Mouse (Mus musculus): ENCODE data around the gene Dda1. TPM values are rescaled to one million over a fixed set of nuclear protein-coding genes. Genes with fewer than 3 reads are reported as not detected.

Gene Dda1
- polyA plus RNA-seq, 1 experiment from 2014 or later: 91.7 TPM

GRCm38 (mm10) chr8:71497881-71498501, 29.0 kb downstream of the Dda1 start:
- Histone ChIP-seq H3K9me3 (ENCODE audit: control insufficient read depth, low read length) (no peaks in the 10 kb centered on the region), H3K4me2 (ENCODE audit: low read depth, low read length) (no peak overlapping the region), H3K27me3 (replicated peaks; ENCODE audit: control insufficient read depth, insufficient read depth, low read length) (no peaks in the 10 kb centered on the region), H3K4me3 (ENCODE audit: low read length) (no peak overlapping the region), H3K9ac (ENCODE audit: low read depth, low read length) (peak overlapping the region; percentile 38; the same call in 1 of the 2 replicates), H3K27ac (ENCODE audit: low read length) (peak overlapping the region; percentile 41; the same call in 1 of the 2 replicates), H3K36me3 (ENCODE audit: control insufficient read depth, insufficient read depth, low read length) (0 out of 2 replicates have a peak, but pooled peaks cover 2% of the 10 kb centered on the region), H3K4me1 (ENCODE audit: control insufficient read depth, insufficient read depth, low read length) (peaks cover 27% of the 10 kb centered on the region)
- no peak for ATAC-seq
- 19% methylated on average over 15 of the region's 15 CpGs for WGBS

- H3K36me3 ChIP-seq (ENCODE audit: control insufficient read depth, insufficient read depth, low read length): 0 out of 2 replicates have a peak, but pooled peaks cover under 1% of the 10 kb centered on the region
- H3K27ac ChIP-seq (ENCODE audit: low read length): peak overlapping the region; percentile 41
- no peak overlapping the region for H3K4me2 ChIP-seq (ENCODE audit: low read depth, low read length)
- no peaks in the 10 kb centered on the region for H3K9me3 ChIP-seq (ENCODE audit: control insufficient read depth, low read length)
- H3K4me1 ChIP-seq (ENCODE audit: control insufficient read depth, insufficient read depth, low read length): peaks cover 27% of the 10 kb centered on the region
- no peaks in the 10 kb centered on the region for H3K27me3 ChIP-seq (replicated peaks; ENCODE audit: control insufficient read depth, insufficient read depth, low read length)
- no peak overlapping the region for H3K9ac ChIP-seq (ENCODE audit: low read depth, low read length)
- WGBS: 29% methylated on average over 16 of the region's 16 CpGs
- no peak overlapping the region for H3K4me3 ChIP-seq (ENCODE audit: low read length)
- ATAC-seq: peak; percentile 12; the same call in 1 of the 2 replicates
Measured at GRCm38 (mm10) chr8:71498816-71499690, 30.1 kb downstream of the Dda1 start.

- Histone ChIP-seq H3K9me3 (ENCODE audit: control insufficient read depth, low read length) (no peaks in the 10 kb centered on the region), H3K27me3 (replicated peaks; ENCODE audit: control insufficient read depth, insufficient read depth, low read length) (peaks cover 29% of the 10 kb centered on the region), H3K4me2 (ENCODE audit: low read depth, low read length) (no peak overlapping the region), H3K9ac (ENCODE audit: low read depth, low read length) (no peak overlapping the region), H3K36me3 (ENCODE audit: control insufficient read depth, insufficient read depth, low read length) (no peaks in the 10 kb centered on the region), H3K27ac (ENCODE audit: low read length) (no peak overlapping the region), H3K4me3 (ENCODE audit: low read length) (no peak overlapping the region), H3K4me1 (ENCODE audit: control insufficient read depth, insufficient read depth, low read length) (peaks cover 13% of the 10 kb centered on the region)
- ATAC-seq: no peak
- 84% methylated on average over 4 of the region's 4 CpGs for WGBS
Measured at GRCm38 (mm10) chr8:71504349-71504748, 35.4 kb downstream of the Dda1 start.

GRCm38 (mm10) chr8:71505326-71505725, 36.3 kb downstream of the Dda1 start:
- H3K4me1 ChIP-seq (ENCODE audit: control insufficient read depth, insufficient read depth, low read length): peaks cover 16% of the 10 kb centered on the region; the same call in 1 of the 2 replicates
- WGBS: 88% methylated on average over 4 of the region's 4 CpGs
- peaks cover 29% of the 10 kb centered on the region for H3K27me3 ChIP-seq (replicated peaks; ENCODE audit: control insufficient read depth, insufficient read depth, low read length)
- no peak overlapping the region for H3K4me2 ChIP-seq (ENCODE audit: low read depth, low read length)
- H3K27ac ChIP-seq (ENCODE audit: low read length): no peak overlapping the region
- H3K4me3 ChIP-seq (ENCODE audit: low read length): no peak overlapping the region
- no peaks in the 10 kb centered on the region for H3K36me3 ChIP-seq (ENCODE audit: control insufficient read depth, insufficient read depth, low read length)
- no peak for ATAC-seq
- no peak overlapping the region for H3K9ac ChIP-seq (ENCODE audit: low read depth, low read length)
- H3K9me3 ChIP-seq (ENCODE audit: control insufficient read depth, low read length): no peaks in the 10 kb centered on the region

GRCm38 (mm10) chr8:71505979-71506378, 37.0 kb downstream of the Dda1 start:
- WGBS: 73% methylated on average over 4 of the region's 4 CpGs
- Histone ChIP-seq H3K4me3 (ENCODE audit: low read length) (no peak overlapping the region), H3K27me3 (replicated peaks; ENCODE audit: control insufficient read depth, insufficient read depth, low read length) (peaks cover 29% of the 10 kb centered on the region), H3K4me2 (ENCODE audit: low read depth, low read length) (no peak overlapping the region), H3K9ac (ENCODE audit: low read depth, low read length) (no peak overlapping the region), H3K27ac (ENCODE audit: low read length) (no peak overlapping the region), H3K9me3 (ENCODE audit: control insufficient read depth, low read length) (no peaks in the 10 kb centered on the region), H3K4me1 (ENCODE audit: control insufficient read depth, insufficient read depth, low read length) (peaks cover 16% of the 10 kb centered on the region; the same call in 1 of the 2 replicates), H3K36me3 (ENCODE audit: control insufficient read depth, insufficient read depth, low read length) (no peaks in the 10 kb centered on the region)
- no peak for ATAC-seq

- Histone ChIP-seq H3K27ac (ENCODE audit: low read length) (no peak overlapping the region), H3K36me3 (ENCODE audit: control insufficient read depth, insufficient read depth, low read length) (no peaks in the 10 kb centered on the region), H3K9me3 (ENCODE audit: control insufficient read depth, low read length) (no peaks in the 10 kb centered on the region), H3K9ac (ENCODE audit: low read depth, low read length) (peak overlapping the region; percentile 57), H3K4me3 (ENCODE audit: low read length) (peak overlapping the region; percentile 50), H3K4me2 (ENCODE audit: low read depth, low read length) (peak overlapping the region; percentile 87), H3K4me1 (ENCODE audit: control insufficient read depth, insufficient read depth, low read length) (peaks cover 16% of the 10 kb centered on the region; the same call in 1 of the 2 replicates), H3K27me3 (replicated peaks; ENCODE audit: control insufficient read depth, insufficient read depth, low read length) (peaks cover 29% of the 10 kb centered on the region)
- peak; percentile 83 for ATAC-seq
- WGBS: under 1% methylated on average over 61 of the region's 61 CpGs
Measured at GRCm38 (mm10) chr8:71507589-71508104, 38.6 kb downstream of the Dda1 start.

GRCm38 (mm10) chr8:71509316-71509715, 40.3 kb downstream of the Dda1 start:
- H3K9me3 ChIP-seq (ENCODE audit: control insufficient read depth, low read length): no peaks in the 10 kb centered on the region
- no peak overlapping the region for H3K27ac ChIP-seq (ENCODE audit: low read length)
- WGBS: 56% methylated on average over 2 of the region's 2 CpGs
- peak overlapping the region; percentile 12; the same call in 1 of the 2 replicates for H3K4me3 ChIP-seq (ENCODE audit: low read length)
- H3K4me1 ChIP-seq (ENCODE audit: control insufficient read depth, insufficient read depth, low read length): peaks cover 16% of the 10 kb centered on the region; the same call in 1 of the 2 replicates
- H3K9ac ChIP-seq (ENCODE audit: low read depth, low read length): no peak overlapping the region
- H3K27me3 ChIP-seq (replicated peaks; ENCODE audit: control insufficient read depth, insufficient read depth, low read length): peaks cover 29% of the 10 kb centered on the region
- no peaks in the 10 kb centered on the region for H3K36me3 ChIP-seq (ENCODE audit: control insufficient read depth, insufficient read depth, low read length)
- ATAC-seq: no peak
- no peak overlapping the region for H3K4me2 ChIP-seq (ENCODE audit: low read depth, low read length)

GRCm38 (mm10) chr8:71511644-71512043, 42.6 kb downstream of the Dda1 start, which contains the start of gene Plvap:
TSS of gene Plvap (minus strand) at chr8:71511752.
- Histone ChIP-seq H3K27ac (ENCODE audit: low read length) (no peak within 1 kb of the TSS), H3K36me3 (ENCODE audit: control insufficient read depth, insufficient read depth, low read length) (no peaks in the 10 kb centered on the region), H3K9me3 (ENCODE audit: control insufficient read depth, low read length) (no peaks in the 10 kb centered on the region), H3K4me1 (ENCODE audit: control insufficient read depth, insufficient read depth, low read length) (peaks cover 16% of the 10 kb centered on the region; the same call in 1 of the 2 replicates), H3K27me3 (replicated peaks; ENCODE audit: control insufficient read depth, insufficient read depth, low read length) (peaks cover 23% of the 10 kb centered on the region), H3K9ac (ENCODE audit: low read depth, low read length) (peak within 1 kb of the TSS; percentile 8; the same call in 1 of the 2 replicates), H3K4me2 (ENCODE audit: low read depth, low read length) (0 out of 2 replicates have a peak within 1 kb of the TSS, but pooled peaks have one; percentile 2), H3K4me3 (ENCODE audit: low read length) (peak within 1 kb of the TSS; percentile 25)
- 18% methylated on average over 14 of the region's 14 CpGs for WGBS
- ATAC-seq: peak; percentile 22; the same call in 1 of the 2 replicates
